Mouse (Mus musculus) C2C12 (cell line): ENCODE measurements around the gene Gck. TPM values are rescaled to one million over a fixed set of nuclear protein-coding genes. Genes with fewer than 3 reads are reported as not detected.

Experiments
- H3K27me3 ChIP-seq: one replicate; pipeline ENCODE4 v1.6.1; 2011; ENCODE audit not compliant: control insufficient read depth, insufficient read depth, insufficient read length
- H3K36me3 ChIP-seq: one replicate; pipeline ENCODE4 v1.6.1; 2011; ENCODE audit not compliant: control insufficient read depth, insufficient read depth
- H3K4me3 ChIP-seq: one replicate; pipeline ENCODE4 v1.5.1; 2011; ENCODE audit warnings: mild to moderate bottlenecking, control low read depth; ENCODE audit not compliant: poor library complexity, insufficient read depth, severe bottlenecking
- H3K79me2 ChIP-seq: one replicate; pipeline ENCODE4 v1.6.1; 2011; ENCODE audit not compliant: control insufficient read depth, insufficient read depth
- H3K79me3 ChIP-seq: one replicate; pipeline ENCODE4 v1.6.1; 2011; ENCODE audit warnings: low read depth, control low read depth
- H3ac ChIP-seq: one replicate; pipeline ENCODE3; 2011; ENCODE audit warnings: low read depth; ENCODE audit not compliant: control insufficient read depth, insufficient read length
- CEBPB ChIP-seq: IDR thresholded peaks from one replicate; pipeline ENCODE4 v1.6.1; 2011; ENCODE audit warnings: low read depth, mild to moderate bottlenecking, control low read depth, moderate library complexity
- CTCF ChIP-seq: IDR thresholded peaks from one replicate; pipeline ENCODE4 v1.5.1; 2011; ENCODE audit not compliant: control insufficient read depth, insufficient read depth, insufficient read length
- FOSL1 ChIP-seq: IDR thresholded peaks from one replicate; pipeline ENCODE4 v1.8.0; 2011; ENCODE audit warnings: mild to moderate bottlenecking, low read length; ENCODE audit not compliant: poor library complexity, insufficient read depth, severe bottlenecking
- MAX ChIP-seq: IDR thresholded peaks from one replicate; pipeline ENCODE4 v1.6.1; 2011; ENCODE audit warnings: mild to moderate bottlenecking, control low read depth
- MYOD1 ChIP-seq: IDR thresholded peaks from one replicate; pipeline ENCODE4 v1.6.1; 2011; ENCODE audit warnings: low read depth; ENCODE audit not compliant: control insufficient read depth, insufficient read length
- MYOG ChIP-seq: IDR thresholded peaks from one replicate; pipeline ENCODE4 v1.6.1; 2011; ENCODE audit not compliant: control insufficient read depth, insufficient read length; ENCODE audit errors: extremely low read depth
- USF1 ChIP-seq: IDR thresholded peaks from one replicate; pipeline ENCODE4 v1.6.1; 2011; ENCODE audit warnings: low read depth, mild to moderate bottlenecking, control low read depth, moderate library complexity
- polyA plus RNA-seq: library from polyadenylated mRNA; unstranded; fragments of >200 nt; fragmentation: generic; extraction: Trizol; gene quantifications from one replicate; pipeline ENCODE4 v1.2.1, GENCODE M21; 2012; ENCODE audit warnings: missing spikeins

Gene Gck
- polyA plus RNA-seq, 1 experiment = not detected

- Histone ChIP-seq H3K79me3 (no peaks in the 10 kb centered on the region), H3K79me2 (no peaks in the 10 kb centered on the region), H3K36me3 (peaks cover 47% of the 10 kb centered on the region), H3K27me3 (no peaks in the 10 kb centered on the region), H3K4me3 (no peak overlapping the region), H3ac (no peak overlapping the region)
- no peak for TF ChIP-seq MYOD1
- no peak for TF ChIP-seq MAX
Observed at GRCm38 (mm10) chr11:5968223-5968622, 18.3 kb upstream of the Gck start.

DNA sequence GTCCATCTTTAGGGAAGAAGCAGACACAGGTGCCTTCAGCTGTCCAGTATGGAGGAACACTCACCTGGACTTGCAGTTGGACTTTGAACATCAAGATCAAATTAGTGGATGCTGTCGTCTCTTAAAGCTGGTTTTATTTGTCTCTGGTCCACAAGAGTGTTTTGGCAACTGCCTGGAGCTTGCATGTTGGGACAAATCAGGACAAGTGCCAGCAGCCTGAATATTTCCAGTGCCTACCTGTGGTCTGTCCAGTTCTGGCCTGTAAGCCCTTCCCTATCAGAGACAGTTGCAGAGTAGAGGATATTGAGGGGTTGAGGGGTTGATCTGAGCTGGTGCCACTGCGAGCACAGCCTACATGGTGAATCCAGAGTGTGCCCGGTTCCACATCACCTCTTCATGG, 16.9 kb upstream of the Gck start:
- Histone ChIP-seq H3K79me2 (no peaks in the 10 kb centered on the region), H3ac (no peak overlapping the region), H3K36me3 (peaks cover 62% of the 10 kb centered on the region), H3K4me3 (no peak overlapping the region), H3K27me3 (no peaks in the 10 kb centered on the region), H3K79me3 (no peaks in the 10 kb centered on the region)
- TF ChIP-seq CTCF (no peak), MYOG (no peak), MAX (no peak), CEBPB (no peak), USF1 (no peak), MYOD1 (no peak), FOSL1 (no peak)

DNA sequence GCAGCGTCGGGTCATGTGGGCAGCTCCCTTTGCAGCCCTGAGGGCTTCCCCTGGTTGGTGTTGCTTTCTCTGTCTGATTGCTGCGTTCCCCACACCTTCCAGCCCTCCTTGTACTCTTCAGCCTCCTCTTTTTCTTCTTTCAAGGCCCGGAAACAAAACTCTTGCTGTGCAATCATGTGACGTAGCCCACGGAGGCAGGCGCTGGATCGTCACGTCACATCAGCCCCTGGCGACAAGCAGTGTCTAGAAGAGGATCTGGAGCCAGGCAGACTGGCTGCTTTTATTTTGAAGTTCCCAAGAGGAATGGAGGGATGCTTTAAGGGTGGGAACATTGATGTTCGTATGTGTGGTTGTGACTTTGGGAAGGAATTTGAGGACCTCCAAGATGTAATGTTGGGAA, 16.0 kb upstream of the Gck start:
- Histone ChIP-seq H3K79me3 (no peaks in the 10 kb centered on the region), H3K36me3 (peaks cover 71% of the 10 kb centered on the region)

DNA sequence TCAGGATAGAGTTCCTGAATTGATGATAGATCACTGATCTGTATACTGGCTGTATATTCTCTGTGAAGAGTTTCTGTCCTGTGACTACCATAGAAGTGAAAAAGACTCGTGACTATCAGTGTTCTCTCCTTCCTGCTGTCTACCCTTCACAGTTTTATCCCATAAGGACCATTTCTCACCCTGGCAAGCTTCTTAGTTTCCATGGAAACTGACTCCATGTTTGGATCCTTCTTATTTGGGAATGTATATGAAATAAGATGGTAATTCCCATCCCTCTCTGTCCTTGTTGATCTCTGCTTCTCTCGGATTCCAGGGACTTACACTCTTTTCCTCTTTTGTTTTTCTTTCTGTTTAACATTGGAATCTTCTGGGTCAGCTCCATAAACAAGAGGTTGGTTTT, 10.2 kb upstream of the Gck start:
- Histone ChIP-seq H3K36me3 (peaks cover 72% of the 10 kb centered on the region), H3ac (no peak overlapping the region), H3K27me3 (no peaks in the 10 kb centered on the region), H3K4me3 (no peak overlapping the region), H3K79me3 (peaks cover 35% of the 10 kb centered on the region), H3K79me2 (peaks cover 51% of the 10 kb centered on the region)
- no peak for TF ChIP-seq USF1
- TF ChIP-seq MAX = no peak
- TF ChIP-seq CTCF = no peak
- no peak for TF ChIP-seq CEBPB
- TF ChIP-seq MYOD1 = no peak

More for the DNA sequence above, 16.0 kb upstream of the Gck start:
- H3K4me3 ChIP-seq = no peak overlapping the region
- TF ChIP-seq FOSL1 (no peak), MYOD1 (no peak), CTCF (no peak), MAX (no peak), CEBPB (no peak), MYOG (no peak), USF1 (no peak)
- H3ac ChIP-seq = no peak overlapping the region
- H3K79me2 ChIP-seq = peaks cover 6% of the 10 kb centered on the region
- H3K27me3 ChIP-seq = no peaks in the 10 kb centered on the region

GRCm38 (mm10) chr11:5955546-5956276, 5.8 kb upstream of the Gck start, which contains the start of gene Ykt6:
Gene Ykt6, plus strand, starts transcription at chr11:5955693.
- Histone ChIP-seq H3K79me3 (peaks cover 35% of the 10 kb centered on the region), H3K36me3 (peaks cover 29% of the 10 kb centered on the region), H3K79me2 (peaks cover 44% of the 10 kb centered on the region), H3ac (peak within 1 kb of the TSS; percentile 100), H3K27me3 (no peaks in the 10 kb centered on the region), H3K4me3 (peak within 1 kb of the TSS; percentile 89)
- TF ChIP-seq FOSL1 (no peak), USF1 (no peak), CTCF (no peak), MYOD1 (no peak), MYOG (no peak), MAX (peak; percentile 51), CEBPB (no peak)

- Histone ChIP-seq H3K79me3 (peaks cover 34% of the 10 kb centered on the region), H3K36me3 (peaks cover 22% of the 10 kb centered on the region), H3K4me3 (peak overlapping the region; percentile 89), H3K27me3 (no peaks in the 10 kb centered on the region), H3K79me2 (peaks cover 43% of the 10 kb centered on the region), H3ac (peak overlapping the region; percentile 84)
- TF ChIP-seq USF1 (no peak), CTCF (no peak)
Observed at GRCm38 (mm10) chr11:5954965-5955504, 5.2 kb upstream of the Gck start.
